21 mouse cellular contexts compared by ENCODE assay signal in genomic region chr7:112103816-112104215, GRCm38 (mm10).
"Had no signal": no experiment of that assay in that cellular context is flagged by ENCODE, and none has a peak within 500 bp of the region (broad histone marks: within the 10 kb centered on the region; RNA-seq: fewer than 3 reads in every experiment).

No protein-coding gene starts in this region.

- H3K4me2 ChIP-seq: liver, embryonic 13.5 days; midbrain, embryonic 13.5 days; neural tube, embryonic 13.5 days had no signal

- H3K27me3 ChIP-seq: liver, embryonic 13.5 days; megakaryocyte, embryonic 14.5 days; midbrain, embryonic 13.5 days; neural tube, embryonic 13.5 days had no signal

- H3K9ac ChIP-seq: liver, embryonic 13.5 days; midbrain, embryonic 13.5 days; neural tube, embryonic 13.5 days had no signal

- DNase-seq: kidney, adult 2 months; kidney, postnatal 25 days; layer of hippocampus, adult 9-11 months; liver, embryonic 13.5 days; lung, adult 2 months; lung, postnatal 14 days; retina, postnatal 1 day; right cerebral cortex, postnatal 25 days; spleen, adult 18-20 months; thymus, adult 2 months; thymus, postnatal 36 days had no signal

- H3K9me3 ChIP-seq: liver, embryonic 13.5 days; megakaryocyte, embryonic 14.5 days; midbrain, embryonic 10.5 days; midbrain, embryonic 13.5 days; neural tube, embryonic 13.5 days had no signal

- H3K4me3 ChIP-seq: layer of hippocampus, adult 2 months; liver, embryonic 13.5 days; megakaryocyte, embryonic 14.5 days; midbrain, embryonic 10.5 days; midbrain, embryonic 13.5 days; myocyte; neural tube, embryonic 13.5 days had no signal

- ATAC-seq: hindbrain, embryonic 16.5 days; intestine, postnatal 0 days; midbrain, embryonic 13.5 days; midbrain, embryonic 16.5 days had no signal

- H3K27ac ChIP-seq: kidney, postnatal 0 days; layer of hippocampus, adult 2 months; liver, embryonic 13.5 days; midbrain, embryonic 10.5 days; midbrain, embryonic 13.5 days; neural tube, embryonic 13.5 days had no signal

- H3K4me1 ChIP-seq: midbrain, embryonic 10.5 days; midbrain, embryonic 13.5 days; neural tube, embryonic 13.5 days had no signal
